Mouse (Mus musculus) gastrocnemius, adult 18-20 months (tissue): ENCODE measurements around the gene Slc17a2. TPM values are rescaled to one million over a fixed set of nuclear protein-coding genes. Genes with fewer than 3 reads are reported as not detected.
"Not testable (repeated sequence)": the region's sequence is repeated elsewhere in the genome, so short reads cannot be mapped to it uniquely, and the experiment has no call there.

Source experiments
- DNase-seq: peaks from one replicate; pipeline ENCODE4 v3.0.0; 2021; ENCODE audit warnings: low spot score
- long read RNA-seq, 2 experiments: library from polyadenylated mRNA; stranded (forward); transcript quantifications; one replicate each; pipeline ENCODE4 v2.0.0; 2021
- total RNA-seq, 2 experiments: library from RNA; stranded (reverse); gene quantifications; 2 replicates each; pipeline ENCODE4 v1.2.3; 2021

The Slc17a2 gene
- not detected for total RNA-seq
- long read RNA-seq, experiment 1 = 0 reads
- long read RNA-seq, experiment 2 = 0 reads

- DNase-seq = no peak
These were observed at the start of gene Slc17a2 for GRCm38 (mm10) chr13:23806422-23807052. Gene Slc17a2, plus strand, starts transcription at chr13:23806993.

DNA sequence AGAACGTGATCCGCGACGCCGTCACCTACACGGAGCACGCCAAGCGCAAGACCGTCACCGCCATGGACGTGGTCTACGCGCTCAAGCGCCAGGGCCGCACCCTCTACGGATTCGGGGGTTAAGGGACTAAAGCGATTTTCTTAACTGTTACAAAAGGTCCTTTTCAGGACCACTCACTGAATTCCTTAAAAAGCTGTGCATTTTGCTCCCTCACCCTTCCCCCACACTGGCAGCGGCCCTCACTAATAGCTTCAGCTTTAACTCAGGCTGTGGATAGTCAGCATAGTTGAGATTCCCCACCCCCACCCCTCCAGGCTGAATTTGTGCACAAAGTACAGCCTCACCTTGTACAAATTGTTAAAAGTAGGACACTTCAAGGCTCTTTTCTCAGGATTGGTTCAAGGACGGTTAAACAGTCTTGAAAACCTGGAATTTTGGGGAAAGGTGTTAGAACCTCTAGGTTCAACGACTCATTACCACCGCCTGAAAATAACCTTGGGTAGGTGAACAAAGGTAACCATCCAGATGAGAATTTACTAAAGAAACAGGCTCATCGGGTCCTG is 49.5 kb upstream of the Slc17a2 start:
- no peak for DNase-seq

DNA sequence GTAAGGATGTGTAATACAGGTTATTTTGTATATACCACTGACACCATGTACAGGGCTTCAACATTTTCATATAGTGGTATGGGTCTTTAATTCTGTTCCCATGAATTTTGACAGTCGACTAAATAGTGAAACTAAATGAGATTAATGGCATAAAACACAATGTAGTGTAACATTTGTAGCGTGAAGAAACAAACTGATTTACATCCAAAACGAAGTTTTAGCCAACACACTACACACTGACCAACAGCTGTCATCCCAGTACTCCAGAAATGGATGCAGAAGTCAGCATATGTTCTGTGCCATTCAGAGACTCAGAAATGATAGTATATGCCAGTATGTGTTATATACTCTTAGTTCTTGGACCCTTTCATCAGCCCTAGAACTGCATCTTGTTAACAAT is 48.9 kb upstream of the Slc17a2 start:
- DNase-seq = no peak

- DNase-seq = no peak
These were observed 47.5 kb upstream of the Slc17a2 start for GRCm38 (mm10) chr13:23759251-23759771.

GRCm38 (mm10) chr13:23759916-23760239 is 46.9 kb upstream of the Slc17a2 start:
- no peak for DNase-seq

DNA sequence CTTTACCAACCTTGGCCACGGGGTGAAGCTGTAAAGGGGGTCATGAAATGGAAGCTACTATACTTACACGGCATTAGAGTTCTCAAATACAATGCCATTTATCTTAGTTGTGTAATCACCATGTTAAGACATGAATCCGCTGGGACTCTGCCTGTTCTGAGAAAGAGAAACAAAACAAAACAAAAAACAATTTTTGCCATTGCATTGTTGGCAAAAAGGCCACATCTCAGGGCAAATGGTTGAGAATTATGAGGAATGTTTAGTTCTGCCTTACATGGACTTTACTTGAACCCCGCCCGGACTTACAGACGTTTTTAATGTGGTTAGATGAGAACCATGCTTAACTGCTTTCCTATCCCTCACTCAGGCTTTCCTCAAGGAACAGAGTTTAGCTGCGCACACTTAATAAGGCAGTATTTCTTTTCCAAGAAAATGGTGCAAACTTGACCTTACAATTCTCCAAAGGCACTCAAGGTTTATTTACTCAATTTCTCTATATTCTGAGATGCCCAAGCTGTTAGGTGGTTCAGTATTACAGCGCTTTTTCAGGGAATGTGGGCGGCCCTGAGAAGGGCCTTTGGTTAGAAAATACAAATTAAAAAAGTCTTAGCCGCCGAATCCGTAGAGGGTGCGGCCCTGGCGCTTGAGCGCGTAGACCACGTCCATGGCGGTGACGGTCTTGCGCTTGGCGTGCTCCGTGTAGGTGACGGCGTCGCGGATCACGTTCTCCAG is 46.4 kb upstream of the Slc17a2 start:
- no peak for DNase-seq

DNA sequence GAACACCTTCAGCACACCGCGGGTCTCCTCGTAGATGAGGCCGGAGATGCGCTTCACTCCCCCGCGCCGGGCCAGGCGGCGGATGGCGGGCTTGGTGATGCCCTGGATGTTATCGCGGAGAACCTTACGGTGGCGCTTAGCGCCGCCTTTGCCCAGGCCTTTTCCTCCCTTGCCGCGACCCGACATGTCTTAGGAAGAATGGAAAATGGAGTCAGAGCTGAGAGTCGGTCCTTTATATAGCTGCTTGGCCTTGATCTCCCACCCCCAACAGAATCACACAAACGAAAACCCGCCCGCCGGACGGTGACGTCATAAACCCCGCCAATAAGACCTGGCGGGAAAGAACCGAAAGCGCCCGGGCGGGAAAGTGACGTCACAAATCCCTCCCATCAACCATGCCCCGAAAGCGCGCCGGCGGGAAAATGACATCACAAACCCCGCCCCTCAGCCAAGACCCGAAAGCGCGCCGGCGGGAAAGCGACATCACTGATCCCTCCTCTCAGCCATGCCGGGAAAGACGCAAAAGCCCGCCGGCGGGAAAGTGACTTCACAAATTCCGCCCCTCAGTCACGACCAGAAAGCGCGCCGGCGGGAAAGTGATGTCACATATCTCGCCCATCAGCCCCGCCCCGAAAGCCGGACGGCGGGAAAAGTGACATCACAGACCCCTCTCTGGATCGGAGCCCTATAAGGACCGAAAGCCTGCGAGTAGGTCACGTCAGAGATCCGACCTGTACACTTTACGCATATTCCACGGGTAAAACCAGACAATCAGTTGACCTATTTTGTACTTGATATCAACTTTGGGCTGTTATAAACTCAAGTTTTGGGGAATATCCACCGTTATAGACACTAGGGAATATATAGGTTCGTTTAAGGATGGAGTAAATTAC is 45.6 kb upstream of the Slc17a2 start, which contains the start of gene Hist1h4a:
TSS of gene Hist1h4a (minus strand) at position 259 of the 893 bp plus-strand sequence.
- DNase-seq = peak; percentile 90

GRCm38 (mm10) chr13:23761871-23762821 is 44.6 kb upstream of the Slc17a2 start, which contains the start of gene Hist1h3a:
Gene Hist1h3a, minus strand, starts transcription at chr13:23762386.
- DNase-seq = peak; percentile 32

- no peak for DNase-seq
These were observed 43.6 kb upstream of the Slc17a2 start for GRCm38 (mm10) chr13:23763242-23763585.

GRCm38 (mm10) chr13:23763586-23764323 is 43.0 kb upstream of the Slc17a2 start, which contains the start of gene Hist1h1a:
Gene Hist1h1a, plus strand, starts transcription at chr13:23763666.
- peak; percentile 43 for DNase-seq

DNA sequence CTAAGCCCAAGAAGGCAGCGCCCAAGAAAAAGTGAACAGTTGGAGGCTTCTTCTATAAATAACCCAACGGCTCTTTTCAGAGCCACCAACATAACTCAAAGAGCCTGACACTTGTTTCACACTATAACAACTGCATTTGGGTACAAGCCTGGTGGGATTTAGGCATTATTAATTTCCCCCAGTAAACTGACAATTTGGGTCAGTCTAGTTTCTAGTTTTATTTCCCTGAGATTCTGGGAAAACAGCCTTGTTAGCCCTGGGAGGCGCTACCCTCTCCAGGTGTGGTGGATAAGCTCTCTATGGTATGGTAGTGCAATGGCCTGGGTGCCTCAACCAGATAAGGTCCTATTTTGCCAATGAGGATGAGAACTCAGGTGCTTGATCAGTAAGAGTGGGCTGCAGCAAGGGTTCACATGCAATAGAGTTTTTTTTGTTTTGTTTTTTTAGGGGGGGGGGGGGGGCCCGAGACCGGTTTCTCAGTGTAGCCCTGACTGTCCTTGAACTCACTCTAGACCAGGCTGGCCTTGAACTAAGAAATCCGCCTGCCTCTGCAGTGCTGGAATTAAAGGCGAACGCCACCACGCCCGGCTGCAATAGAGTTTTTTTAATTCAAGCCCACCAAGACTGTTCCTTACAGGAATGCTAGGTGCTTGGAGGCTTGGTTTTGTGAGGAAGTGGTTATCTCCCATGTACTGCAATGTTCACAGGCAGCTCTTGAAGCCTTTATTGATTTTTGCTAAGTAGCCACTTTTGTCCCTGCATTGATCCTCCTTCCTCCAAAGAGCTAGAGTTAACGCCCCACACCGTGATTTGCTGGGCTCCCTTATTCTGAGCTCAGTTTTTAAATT is 42.2 kb upstream of the Slc17a2 start:
- no peak for DNase-seq

DNA sequence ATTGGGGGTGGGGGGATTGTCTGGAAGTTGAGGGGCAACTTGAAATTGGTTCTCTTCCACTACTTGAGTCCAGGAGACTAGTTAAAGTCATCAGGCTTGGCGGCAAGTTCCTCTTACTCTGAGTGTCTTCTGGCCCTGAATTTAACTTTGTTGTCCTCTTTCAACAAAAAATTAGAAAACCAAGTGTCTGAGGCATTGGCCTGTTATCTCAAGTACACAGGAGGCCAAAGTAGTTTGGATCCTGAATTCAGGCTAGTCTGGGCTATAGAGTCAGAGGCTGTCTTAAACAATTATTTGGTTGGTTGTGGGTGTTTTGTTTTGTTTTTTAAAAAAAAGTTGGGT is 41.6 kb upstream of the Slc17a2 start:
- no peak for DNase-seq

- no peak for DNase-seq
These were observed 40.0 kb upstream of the Slc17a2 start for GRCm38 (mm10) chr13:23766772-23767171.

GRCm38 (mm10) chr13:23768834-23769397 is 37.9 kb upstream of the Slc17a2 start:
- no peak for DNase-seq

- not testable (repeated sequence) for DNase-seq
These were observed 37.2 kb upstream of the Slc17a2 start, which contains the start of gene Trim38 for GRCm38 (mm10) chr13:23769613-23770012. Gene Trim38, plus strand, starts transcription at chr13:23769913.

GRCm38 (mm10) chr13:23772561-23773313 is 34.1 kb upstream of the Slc17a2 start:
- no peak for DNase-seq

DNA sequence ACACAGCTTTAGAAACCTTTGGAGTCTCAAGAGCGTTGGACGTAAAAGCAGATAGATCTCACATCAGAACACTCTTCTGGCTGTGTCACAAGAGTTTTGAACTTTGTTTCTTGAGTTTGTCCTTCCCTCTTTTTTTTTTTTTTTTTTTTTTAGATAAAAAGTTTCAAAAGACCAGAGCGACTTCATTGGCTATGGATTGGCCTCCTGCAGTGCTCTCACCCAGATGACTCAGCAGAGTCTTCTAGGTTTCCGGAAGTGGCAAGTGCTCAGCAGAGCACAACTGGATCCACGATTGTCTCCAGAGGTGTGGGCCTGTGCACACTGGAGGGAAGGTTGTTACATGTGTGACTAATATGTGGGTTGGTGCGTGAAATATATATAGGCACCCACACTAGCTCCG is 28.5 kb upstream of the Slc17a2 start:
- no peak for DNase-seq

GRCm38 (mm10) chr13:23779025-23779424 is 27.8 kb upstream of the Slc17a2 start:
- no peak for DNase-seq
